Mouse (Mus musculus) kidney, adult 2 months (tissue): ENCODE measurements around the gene Lmf1. TPM values are rescaled to one million over a fixed set of nuclear protein-coding genes. Genes with fewer than 3 reads are reported as not detected.

Experiments used
- DNase-seq: peaks from one replicate; pipeline ENCODE4 v3.0.0; 2021
- H3K27ac ChIP-seq: fragments of 200-500 bp; 2 replicates; pipeline ENCODE4 v1.5.1; 2012; ENCODE audit warnings: low read depth, low read length, control low read depth, inconsistent platforms; ENCODE audit not compliant: insufficient read depth
- H3K27me3 ChIP-seq: fragments of 200-500 bp; replicated peaks from 2 replicates; pipeline ENCODE4 v1.6.1; 2012; ENCODE audit warnings: mild to moderate bottlenecking, moderate library complexity, low read length, inconsistent platforms; ENCODE audit not compliant: control insufficient read depth, insufficient read depth
- H3K36me3 ChIP-seq: fragments of 200-500 bp; 2 replicates; pipeline ENCODE4 v1.6.1; 2012; ENCODE audit warnings: mild to moderate bottlenecking, moderate library complexity, low read length, inconsistent platforms; ENCODE audit not compliant: control insufficient read depth, insufficient read depth
- H3K4me1 ChIP-seq: fragments of 200-500 bp; 2 replicates; pipeline ENCODE4 v1.6.1; 2011; ENCODE audit warnings: low read length; ENCODE audit not compliant: control insufficient read depth, insufficient read depth
- H3K4me3 ChIP-seq: fragments of 200-500 bp; 2 replicates; pipeline ENCODE4 v1.5.1; 2011; ENCODE audit warnings: mild to moderate bottlenecking, low read depth, low read length, control low read depth; ENCODE audit not compliant: insufficient read depth
- CTCF ChIP-seq: fragments of 200-500 bp; conservative IDR thresholded peaks from 2 replicates; pipeline ENCODE4 v1.5.1; 2011; ENCODE audit warnings: low read depth, mild to moderate bottlenecking, control low read depth, low read length, moderate library complexity, mixed read lengths; ENCODE audit not compliant: insufficient read depth, insufficient read length
- POLR2A ChIP-seq: fragments of 200-500 bp; IDR thresholded peaks from one replicate; pipeline ENCODE4 v1.6.1; 2011; ENCODE audit warnings: low read depth, low read length, control low read depth
- WGBS: fragments of 180-500 bp; shearing (Covaris S2); methylation state at CpG from one replicate; pipeline ENCODE4 v1.1.7; 2018; 5-methylcytosine and 5-hydroxymethylcytosine counted together
- polyA plus RNA-seq: library from polyadenylated mRNA; depleted of rRNA; stranded (reverse); fragments of >200 nt; gene quantifications from 2 replicates; pipeline ENCODE4 v1.2.3, GENCODE M21; 2012

The Lmf1 gene
- polyA plus RNA-seq, 1 experiment = 35.4 TPM

DNA sequence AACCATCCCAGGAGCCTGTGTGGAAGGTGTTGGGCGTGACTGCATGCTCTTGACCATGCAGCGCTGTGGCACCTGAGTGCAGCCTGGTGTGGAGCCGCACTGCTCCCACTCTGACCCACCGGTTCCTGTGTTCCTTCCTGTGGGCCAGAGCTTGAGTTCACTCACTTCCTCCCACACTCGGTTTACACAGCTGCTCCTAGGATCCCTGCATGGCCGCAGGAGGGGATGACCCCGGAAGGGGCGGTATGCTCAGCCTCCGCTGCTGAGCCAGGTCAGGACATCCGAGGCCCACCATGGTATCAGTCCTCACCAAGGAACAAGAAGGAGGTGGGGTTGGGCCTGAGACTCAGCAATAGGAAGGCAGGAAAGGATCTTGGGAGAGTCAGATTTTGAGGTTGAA is 69.0 kb downstream of the Lmf1 start:
- H3K4me1 ChIP-seq = no peaks in the 10 kb centered on the region
- no peak for DNase-seq
- H3K4me3 ChIP-seq = no peak overlapping the region
- TF ChIP-seq POLR2A (no peak), CTCF (no peak)
- WGBS = 51% methylated on average over 10 of the region's 10 CpGs
- H3K27ac ChIP-seq = no peak overlapping the region
- H3K27me3 ChIP-seq = no peaks in the 10 kb centered on the region
- H3K36me3 ChIP-seq = no peaks in the 10 kb centered on the region

DNA sequence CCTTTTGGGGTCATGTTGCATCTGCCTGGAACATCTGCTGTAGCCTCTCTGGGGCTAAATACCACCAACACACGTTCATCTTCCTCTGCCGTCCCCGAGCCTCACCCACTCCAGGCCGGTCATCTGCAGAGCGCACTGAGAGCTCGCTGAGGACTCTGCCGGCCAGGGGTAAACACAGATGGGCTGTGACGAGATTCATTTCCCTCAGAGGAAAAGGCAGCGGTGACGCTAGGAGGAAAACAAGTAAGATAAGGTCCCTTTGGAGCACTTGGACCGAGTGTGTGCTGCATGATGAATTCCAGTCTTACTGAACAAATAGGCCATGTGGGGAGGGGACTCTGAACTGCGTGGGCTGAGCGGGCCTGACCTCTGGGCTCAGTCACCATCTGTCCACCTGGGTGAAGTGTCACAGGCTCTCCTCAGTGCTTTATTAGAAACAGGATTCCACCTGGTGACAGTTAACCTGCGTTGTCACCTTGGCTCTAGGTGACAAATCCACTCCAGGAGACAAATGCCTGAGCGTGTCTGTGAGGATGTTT is 69.9 kb downstream of the Lmf1 start:
- Histone ChIP-seq H3K4me3 (no peak overlapping the region), H3K36me3 (no peaks in the 10 kb centered on the region), H3K27me3 (no peaks in the 10 kb centered on the region), H3K4me1 (no peaks in the 10 kb centered on the region), H3K27ac (no peak overlapping the region)
- no peak for DNase-seq
- 62% methylated on average over 15 of the region's 15 CpGs for WGBS
- TF ChIP-seq POLR2A (no peak), CTCF (no peak)

DNA sequence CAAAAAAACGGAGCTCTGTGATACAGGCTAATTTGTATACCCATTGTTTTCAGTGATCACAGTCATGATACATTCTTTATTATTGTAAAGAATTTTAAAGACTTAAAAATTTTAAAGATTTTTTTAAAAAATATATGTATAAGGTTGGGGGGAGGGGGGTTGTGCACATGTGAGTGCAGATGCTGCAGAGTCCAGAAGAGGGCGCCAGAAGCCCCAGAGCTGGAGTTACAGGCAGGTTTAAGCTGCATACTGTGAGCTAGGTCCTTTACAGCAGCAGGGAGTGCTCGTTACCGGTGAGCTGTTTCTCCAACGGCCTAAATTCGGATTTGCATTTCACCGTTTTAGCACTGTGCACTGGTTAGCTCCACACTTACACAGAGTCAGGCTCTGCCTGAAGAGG is 71.8 kb downstream of the Lmf1 start:
- no peaks in the 10 kb centered on the region for H3K27me3 ChIP-seq
- H3K4me1 ChIP-seq = no peaks in the 10 kb centered on the region
- TF ChIP-seq CTCF (no peak), POLR2A (no peak)
- DNase-seq = no peak
- no peak overlapping the region for H3K27ac ChIP-seq
- H3K4me3 ChIP-seq = no peak overlapping the region
- 95% methylated on average over 7 of the region's 7 CpGs for WGBS
- no peaks in the 10 kb centered on the region for H3K36me3 ChIP-seq

DNA sequence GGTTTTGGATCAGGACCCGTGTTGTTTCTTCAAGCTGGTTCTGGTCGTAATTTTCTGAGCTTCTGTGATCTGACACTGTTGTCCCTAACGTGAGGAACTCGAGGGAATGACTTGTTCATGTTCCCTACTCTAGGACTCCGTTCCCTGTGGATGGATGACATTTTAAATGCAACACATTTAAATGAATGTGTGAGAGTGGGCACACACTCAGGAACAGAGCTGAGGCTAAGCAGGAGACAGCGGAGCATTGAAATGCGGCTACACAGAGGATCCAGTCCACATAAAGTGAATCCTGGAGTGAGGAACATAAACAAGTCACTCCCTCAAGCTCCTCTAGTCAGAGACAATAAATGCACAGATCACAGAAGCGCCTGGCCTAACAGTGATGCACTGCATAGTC is 73.4 kb downstream of the Lmf1 start:
- WGBS = 68% methylated on average over 8 of the region's 8 CpGs
- DNase-seq = no peak

DNA sequence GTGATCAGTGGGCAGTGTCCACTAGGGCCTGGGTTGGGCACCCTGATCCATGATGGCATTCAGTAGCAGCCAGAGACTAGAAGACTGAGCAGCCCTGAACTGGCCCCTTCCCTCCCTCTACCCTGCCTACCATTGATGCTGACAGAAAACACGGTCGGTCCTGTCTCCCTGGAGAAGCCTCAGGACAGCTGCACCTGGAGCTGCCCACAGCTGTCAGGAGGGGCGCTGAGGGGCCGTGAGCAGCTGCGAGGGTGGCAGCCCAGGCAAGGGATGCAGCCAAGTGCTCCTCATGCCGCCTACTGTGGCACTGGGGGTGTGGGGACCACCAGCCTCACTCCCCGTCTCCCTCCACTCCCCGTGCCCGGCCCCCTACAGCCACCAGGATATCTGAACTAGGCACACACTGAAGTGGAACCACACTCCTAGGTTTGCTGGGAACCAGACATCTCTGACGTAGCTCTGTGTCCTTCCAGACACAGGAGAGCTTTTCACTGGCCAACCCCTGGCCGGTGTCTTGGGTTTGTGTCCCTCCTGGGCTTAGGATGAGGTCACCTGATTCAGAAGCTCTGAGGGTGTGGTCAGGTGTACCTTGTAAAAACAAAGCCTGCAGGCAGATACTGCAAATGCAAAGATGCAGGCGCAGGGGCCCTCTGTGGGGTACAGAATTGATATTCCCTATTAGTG is 77.4 kb downstream of the Lmf1 start:
- WGBS = 80% methylated on average over 12 of the region's 12 CpGs
- no peaks in the 10 kb centered on the region for H3K36me3 ChIP-seq
- DNase-seq = no peak
- H3K27ac ChIP-seq = no peak overlapping the region
- no peak overlapping the region for H3K4me3 ChIP-seq
- H3K27me3 ChIP-seq = no peaks in the 10 kb centered on the region
- no peaks in the 10 kb centered on the region for H3K4me1 ChIP-seq
- TF ChIP-seq POLR2A = no peak
- TF ChIP-seq CTCF = no peak

More for the DNA sequence above, 73.4 kb downstream of the Lmf1 start:
- Histone ChIP-seq H3K36me3 (no peaks in the 10 kb centered on the region), H3K4me1 (no peaks in the 10 kb centered on the region), H3K4me3 (no peak overlapping the region), H3K27me3 (no peaks in the 10 kb centered on the region), H3K27ac (no peak overlapping the region)
- TF ChIP-seq POLR2A = no peak
- no peak for TF ChIP-seq CTCF

DNA sequence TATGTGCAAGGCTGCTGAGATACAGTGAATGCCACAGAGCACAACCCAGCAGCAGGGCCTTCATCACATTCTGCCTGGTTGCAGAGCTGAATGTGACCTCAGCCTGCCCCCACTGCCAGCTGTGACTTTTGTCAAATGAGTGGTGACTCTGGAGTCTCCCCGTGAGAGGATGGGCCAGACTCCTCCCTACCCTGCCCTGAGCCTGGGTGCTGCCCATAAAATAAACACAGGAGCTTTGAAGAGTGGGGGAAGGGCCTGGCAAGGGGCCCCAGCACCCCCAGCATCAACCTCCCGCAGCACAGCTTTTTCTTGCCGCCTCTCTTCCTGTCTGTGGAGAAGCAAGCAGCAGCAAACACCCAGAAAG is 77.9 kb downstream of the Lmf1 start:
- no peaks in the 10 kb centered on the region for H3K27me3 ChIP-seq
- WGBS = 49% methylated on average over 3 of the region's 3 CpGs
- DNase-seq = no peak
- H3K4me1 ChIP-seq = no peaks in the 10 kb centered on the region
- H3K36me3 ChIP-seq = no peaks in the 10 kb centered on the region
- no peak overlapping the region for H3K27ac ChIP-seq
- H3K4me3 ChIP-seq = no peak overlapping the region
- TF ChIP-seq POLR2A = no peak
- no peak for TF ChIP-seq CTCF

DNA sequence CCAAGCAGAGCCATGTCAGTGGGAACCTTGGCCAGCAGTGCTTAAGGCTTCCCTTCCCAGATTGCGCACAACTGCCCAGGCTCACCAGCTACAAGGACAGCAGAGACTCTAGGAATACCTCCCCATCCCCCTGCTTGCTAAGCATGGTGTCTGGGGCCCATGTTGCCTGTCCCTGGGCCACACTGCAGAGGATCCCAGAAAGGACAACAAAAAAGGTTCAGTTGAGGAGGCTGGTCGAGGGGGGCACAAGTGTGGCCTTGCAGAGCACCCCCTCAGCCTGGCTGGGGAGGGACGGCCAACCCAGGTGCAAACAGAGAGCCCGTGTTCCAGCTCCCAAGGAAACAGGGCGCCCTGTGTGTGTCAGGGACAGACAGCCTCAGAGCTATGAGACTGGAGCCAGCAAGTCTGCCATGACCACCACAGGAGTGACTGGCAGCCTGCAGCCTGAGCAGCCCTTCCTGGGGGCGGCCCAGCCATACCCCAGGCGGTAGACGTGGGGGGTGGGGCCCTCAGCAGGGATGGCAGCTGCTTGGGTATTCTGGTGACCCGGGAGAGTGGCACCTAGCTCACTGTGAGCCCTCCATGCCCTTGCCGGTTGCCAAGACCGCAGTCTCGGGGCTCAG is 84.4 kb downstream of the Lmf1 start:
- Histone ChIP-seq H3K4me1 (no peaks in the 10 kb centered on the region), H3K27ac (no peak overlapping the region), H3K4me3 (no peak overlapping the region), H3K36me3 (no peaks in the 10 kb centered on the region), H3K27me3 (no peaks in the 10 kb centered on the region)
- TF ChIP-seq POLR2A = no peak
- no peak for TF ChIP-seq CTCF
- DNase-seq = no peak
- WGBS = 66% methylated on average over 12 of the region's 12 CpGs
